Mouse (Mus musculus): ENCODE results near the gene Gm14685. TPM values are rescaled to one million over a fixed set of nuclear protein-coding genes. Genes with fewer than 3 reads are reported as not detected.
"Not testable (repeated sequence)": the region's sequence is repeated elsewhere in the genome, so short reads cannot be mapped to it uniquely, and the experiment has no call there.

Gm14685 gene
- 0.77 and 2.0 TPM in 2 replicates for total RNA-seq (2014; rRNA removed)
- 0.73 and 0.77 TPM in 2 replicates for polyA plus RNA-seq (2015; fragmentation: Nextera tagmentation; extraction: Ambion mirVana)

DNA sequence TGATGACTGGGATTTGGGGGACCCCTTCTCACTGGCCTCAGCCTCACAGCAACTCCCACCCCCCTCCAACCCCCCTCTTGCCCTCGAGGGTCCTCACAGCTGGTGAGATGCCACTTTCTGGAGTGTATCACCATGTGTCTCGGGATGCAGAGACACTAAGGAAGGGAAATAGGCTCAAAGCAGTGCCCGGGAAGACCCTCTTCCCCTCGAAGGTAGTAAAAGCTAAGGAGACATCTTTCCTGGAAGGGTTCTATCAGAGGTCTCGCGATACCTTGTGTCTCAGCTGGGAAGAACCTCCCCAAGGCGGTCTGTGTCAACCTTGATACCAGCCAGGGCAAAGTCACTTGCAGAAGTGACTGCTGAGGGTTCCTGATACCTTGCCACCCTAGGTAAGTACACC, at the start of gene Gm14685:
Gm14685 (plus strand) TSS at position 301 of the 400 bp plus-strand sequence.
- H3K27ac ChIP-seq (ENCODE audit: low read depth, low read length); ATAC-seq; H3K4me2 ChIP-seq (ENCODE audit: low read depth); H3K27me3 ChIP-seq (ENCODE audit: insufficient read depth, low read length); H3K4me3 ChIP-seq (ENCODE audit: low read depth, low read length); H3K4me1 ChIP-seq (ENCODE audit: insufficient read depth); H3K9ac ChIP-seq; H3K36me3 ChIP-seq (ENCODE audit: insufficient read depth); H3K9me3 ChIP-seq (ENCODE audit: low read length); DNase-seq: not testable (repeated sequence)
- no CpG with 5 or more reads among the region's 7 CpGs for WGBS

GRCm38 (mm10) chrX:73082267-73083055, 34.4 kb upstream of the Gm14685 start, which contains the start of gene Xlr4a:
Xlr4a (minus strand) TSS chrX:73082478.
- H3K4me3 ChIP-seq (ENCODE audit: low read depth, low read length); H3K27ac ChIP-seq (ENCODE audit: low read depth, low read length); H3K4me1 ChIP-seq (ENCODE audit: insufficient read depth); H3K4me2 ChIP-seq (ENCODE audit: low read depth); H3K9ac ChIP-seq; ATAC-seq; DNase-seq; H3K9me3 ChIP-seq (ENCODE audit: low read length); H3K27me3 ChIP-seq (ENCODE audit: insufficient read depth, low read length); H3K36me3 ChIP-seq (ENCODE audit: insufficient read depth): not testable (repeated sequence)
- 84% methylated on average over 19 of the region's 19 CpGs for WGBS

DNA sequence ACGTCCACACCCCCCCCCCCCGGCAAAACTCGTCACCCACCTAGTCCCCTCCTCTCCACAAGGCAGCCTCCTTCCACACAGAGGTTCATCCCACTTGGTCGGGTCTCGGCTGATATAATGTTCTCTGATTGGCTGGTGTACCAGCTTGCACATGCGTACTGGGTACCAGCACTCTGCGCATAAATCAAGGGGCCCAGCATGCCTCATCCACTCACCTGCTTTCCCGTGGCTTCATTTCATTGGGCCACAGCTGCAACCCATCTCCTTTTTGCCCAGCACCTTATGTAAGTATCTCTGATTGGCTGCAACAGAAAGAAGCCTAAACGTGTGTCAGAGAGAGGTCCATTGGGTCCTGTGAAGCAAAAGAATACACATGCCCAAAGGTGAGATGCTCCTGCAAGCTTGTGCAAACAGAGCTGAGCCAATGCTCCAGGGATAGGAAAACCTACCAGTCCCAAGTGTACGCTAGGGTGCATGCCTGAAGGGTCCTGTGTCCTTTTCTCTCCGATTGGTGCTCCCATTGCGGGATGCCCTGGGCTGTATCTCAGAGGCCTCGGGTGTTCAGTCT, 19.8 kb upstream of the Gm14685 start, which contains the start of gene Xlr3a:
Xlr3a (minus strand) TSS at position 155 of the 568 bp plus-strand sequence.
- H3K27ac ChIP-seq (ENCODE audit: low read depth, low read length); H3K27me3 ChIP-seq (ENCODE audit: insufficient read depth, low read length); H3K4me1 ChIP-seq (ENCODE audit: insufficient read depth); H3K4me2 ChIP-seq (ENCODE audit: low read depth); H3K4me3 ChIP-seq (ENCODE audit: low read depth, low read length); ATAC-seq; H3K36me3 ChIP-seq (ENCODE audit: insufficient read depth); H3K9ac ChIP-seq; H3K9me3 ChIP-seq (ENCODE audit: low read length): not testable (repeated sequence)
- peak; percentile 0 for DNase-seq
- 79% methylated on average over 12 of the region's 13 CpGs for WGBS

- not testable (repeated sequence) for H3K9me3 ChIP-seq (ENCODE audit: low read length); H3K4me2 ChIP-seq (ENCODE audit: low read depth); H3K27me3 ChIP-seq (ENCODE audit: insufficient read depth, low read length); DNase-seq; H3K27ac ChIP-seq (ENCODE audit: low read depth, low read length); H3K9ac ChIP-seq; H3K4me1 ChIP-seq (ENCODE audit: insufficient read depth); H3K4me3 ChIP-seq (ENCODE audit: low read depth, low read length); H3K36me3 ChIP-seq (ENCODE audit: insufficient read depth)
- ATAC-seq = peak; percentile 85
- no CpG with 5 or more reads among the region's 12 CpGs for WGBS
Measured at GRCm38 (mm10) chrX:73122859-73123829, 6.3 kb downstream of the Gm14685 start.

GRCm38 (mm10) chrX:73143218-73143618, 26.4 kb downstream of the Gm14685 start:
- peak; percentile 87 for ATAC-seq
- not testable (repeated sequence) for H3K27me3 ChIP-seq (ENCODE audit: insufficient read depth, low read length); H3K9me3 ChIP-seq (ENCODE audit: low read length); H3K4me3 ChIP-seq (ENCODE audit: low read depth, low read length); DNase-seq; H3K4me2 ChIP-seq (ENCODE audit: low read depth); H3K4me1 ChIP-seq (ENCODE audit: insufficient read depth); H3K9ac ChIP-seq; H3K36me3 ChIP-seq (ENCODE audit: insufficient read depth); H3K27ac ChIP-seq (ENCODE audit: low read depth, low read length)
- no CpG with 5 or more reads among the region's 7 CpGs for WGBS

- H3K9me3 ChIP-seq (ENCODE audit: low read length); H3K27me3 ChIP-seq (ENCODE audit: insufficient read depth, low read length); ATAC-seq; H3K4me2 ChIP-seq (ENCODE audit: low read depth); DNase-seq; H3K4me3 ChIP-seq (ENCODE audit: low read depth, low read length); H3K36me3 ChIP-seq (ENCODE audit: insufficient read depth); H3K27ac ChIP-seq (ENCODE audit: low read depth, low read length); H3K9ac ChIP-seq; H3K4me1 ChIP-seq (ENCODE audit: insufficient read depth): not testable (repeated sequence)
- WGBS = no CpG with 5 or more reads among the region's 20 CpGs
Measured at GRCm38 (mm10) chrX:73148496-73148895, 31.6 kb downstream of the Gm14685 start, which contains the start of gene Xlr5b. Xlr5b (plus strand) TSS chrX:73148796.

- not testable (repeated sequence) for H3K9ac ChIP-seq; H3K36me3 ChIP-seq (ENCODE audit: insufficient read depth); H3K27ac ChIP-seq (ENCODE audit: low read depth, low read length); H3K4me3 ChIP-seq (ENCODE audit: low read depth, low read length); ATAC-seq; H3K4me1 ChIP-seq (ENCODE audit: insufficient read depth); H3K4me2 ChIP-seq (ENCODE audit: low read depth); H3K27me3 ChIP-seq (ENCODE audit: insufficient read depth, low read length); H3K9me3 ChIP-seq (ENCODE audit: low read length); DNase-seq
- no CpG with 5 or more reads among the region's 7 CpGs for WGBS
Measured at GRCm38 (mm10) chrX:73149350-73149749, 32.5 kb downstream of the Gm14685 start, which contains the start of gene DXBay18. DXBay18 (minus strand) TSS chrX:73149450.

DNA sequence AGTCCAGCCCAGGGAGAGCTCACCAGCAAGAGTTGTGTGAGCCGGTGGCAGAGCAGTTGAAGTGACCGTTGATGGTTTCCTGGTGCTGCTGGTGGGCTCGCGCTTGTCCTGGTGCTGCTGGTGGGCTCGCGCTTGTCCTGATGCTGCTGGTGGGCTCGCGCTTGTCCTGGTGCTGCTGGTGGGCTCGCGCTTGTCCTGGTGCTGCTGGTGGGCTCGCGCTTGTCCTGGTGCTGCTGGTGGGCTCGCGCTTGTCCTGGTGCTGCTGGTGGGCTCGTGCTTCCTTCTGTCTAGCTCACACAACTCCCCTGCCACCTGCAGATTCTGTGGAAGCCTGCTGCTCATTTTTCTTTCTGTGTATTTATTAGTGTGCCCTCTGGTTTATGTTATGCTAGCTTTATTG, 60.0 kb downstream of the Gm14685 start, which contains the start of gene Spin2d:
Spin2d (minus strand) TSS at position 101 of the 400 bp plus-strand sequence.
- ATAC-seq; H3K4me1 ChIP-seq (ENCODE audit: insufficient read depth); H3K9me3 ChIP-seq (ENCODE audit: low read length); H3K9ac ChIP-seq; H3K27me3 ChIP-seq (ENCODE audit: insufficient read depth, low read length); DNase-seq; H3K27ac ChIP-seq (ENCODE audit: low read depth, low read length); H3K4me3 ChIP-seq (ENCODE audit: low read depth, low read length); H3K36me3 ChIP-seq (ENCODE audit: insufficient read depth); H3K4me2 ChIP-seq (ENCODE audit: low read depth): not testable (repeated sequence)
- WGBS = 91% methylated on average over 4 of the region's 15 CpGs
